Mouse (Mus musculus) heart, adult 2 months (tissue): ENCODE data around the gene Cyp26b1.

Source experiments
- CTCF ChIP-seq: fragments of 200-600 bp; IDR thresholded peaks from 2 replicates; pipeline ENCODE4 v1.8.1; 2022; ENCODE audit warnings: antibody characterized with exemption, mild to moderate bottlenecking, moderate library complexity
- POLR2A ChIP-seq: fragments of 200-500 bp; IDR thresholded peaks from 2 replicates; pipeline ENCODE4 v1.6.1; 2011; ENCODE audit warnings: mild to moderate bottlenecking, low read depth, low read length, control low read depth; ENCODE audit not compliant: insufficient read depth

- no peak for TF ChIP-seq CTCF
- TF ChIP-seq POLR2A: no peak
Observed at GRCm38 (mm10) chr6:84616586-84616985, 22.9 kb upstream of the Cyp26b1 start.
